Mouse (Mus musculus) cerebellum, adult 11 months (tissue): Measurements from ENCODE around the gene Dnpep.

Experiments
- DNase-seq: peaks from one replicate; pipeline ENCODE4 v3.0.0; 2022

The Dnpep gene

GRCm38 (mm10) chr1:75262969-75263951, 54.5 kb downstream of the Dnpep start:
- no peak for DNase-seq

- DNase-seq: no peak
These were observed 56.5 kb downstream of the Dnpep start for GRCm38 (mm10) chr1:75261278-75261677.
